Mouse (Mus musculus) hindbrain, embryonic 11.5 days (tissue): Measurements from ENCODE around the gene Hlf. TPM values are rescaled to one million over a fixed set of nuclear protein-coding genes. Genes with fewer than 3 reads are reported as not detected.

Experiments
- ATAC-seq: fragments of 200-750 bp; cut with Nextera tagmentation; 2 replicates; pipeline ENCODE4 v1.8.0; 2017; ENCODE audit warnings: mild to moderate bottlenecking, moderate TSS enrichment, moderate library complexity; ENCODE audit not compliant: low FRiP score
- DNase-seq: peaks from one replicate; pipeline ENCODE4 v3.0.0-alpha.2; 2015; ENCODE audit warnings: low spot score
- H3K27ac ChIP-seq: fragments of 300-500 bp; sonication (generic); 2 replicates; pipeline ENCODE4 v1.5.1; 2014; ENCODE audit warnings: mild to moderate bottlenecking, low read depth, low read length
- H3K27me3 ChIP-seq: fragments of 300-500 bp; sonication (generic); 2 replicates; pipeline ENCODE4 v1.6.1; 2014; ENCODE audit warnings: mild to moderate bottlenecking, low read length, moderate library complexity, mixed read lengths; ENCODE audit not compliant: control insufficient read depth, insufficient read depth
- H3K36me3 ChIP-seq: fragments of 300-500 bp; sonication (generic); 2 replicates; pipeline ENCODE4 v1.6.1; 2014; ENCODE audit warnings: mild to moderate bottlenecking, low read length, moderate library complexity, mixed read lengths; ENCODE audit not compliant: control insufficient read depth, insufficient read depth
- H3K4me1 ChIP-seq: fragments of 300-500 bp; sonication (generic); replicated peaks from 2 replicates; pipeline ENCODE4 v1.6.1; 2014; ENCODE audit warnings: low read length, mixed read lengths; ENCODE audit not compliant: control insufficient read depth, insufficient read depth
- H3K4me2 ChIP-seq: fragments of 300-500 bp; sonication (generic); replicated peaks from 2 replicates; pipeline ENCODE4 v1.6.1; 2014; ENCODE audit warnings: mild to moderate bottlenecking, low read depth, low read length
- H3K4me3 ChIP-seq: fragments of 300-500 bp; sonication (generic); 2 replicates; pipeline ENCODE4 v1.5.1; 2014; ENCODE audit warnings: low read depth, low read length
- H3K9ac ChIP-seq: fragments of 300-500 bp; sonication (generic); 2 replicates; pipeline ENCODE4 v1.6.1; 2014; ENCODE audit warnings: low read depth, low read length
- H3K9me3 ChIP-seq: fragments of 300-500 bp; sonication (generic); 2 replicates; pipeline ENCODE4 v1.6.1; 2016; ENCODE audit warnings: low read length; ENCODE audit not compliant: control insufficient read depth
- WGBS: fragments of 180-500 bp; shearing (Covaris S2); extraction: QIAGEN DNeasy Blood & Tissue Kit; methylation state at CpG from one replicate; pipeline ENCODE4 v1.1.7; 2014; 5-methylcytosine and 5-hydroxymethylcytosine counted together
- polyA plus RNA-seq: library from polyadenylated mRNA; unstranded; fragments of >200 nt; fragmentation: Nextera tagmentation; extraction: Ambion mirVana; gene quantifications from 2 replicates; pipeline ENCODE4 v1.2.1, GENCODE M21; 2014

Gene Hlf
- polyA plus RNA-seq, 1 experiment from 2014 or later = 1.4 TPM

- peak overlapping the region; percentile 87 for H3K4me2 ChIP-seq
- 12% methylated on average over 14 of the region's 14 CpGs for WGBS
- H3K9me3 ChIP-seq = no peaks in the 10 kb centered on the region
- peak overlapping the region; percentile 42; the same call in 1 of the 2 replicates for H3K4me3 ChIP-seq
- no peak overlapping the region for H3K27ac ChIP-seq
- peaks cover 5% of the 10 kb centered on the region for H3K4me1 ChIP-seq
- peaks cover 28% of the 10 kb centered on the region for H3K27me3 ChIP-seq
- H3K36me3 ChIP-seq = no peaks in the 10 kb centered on the region
- H3K9ac ChIP-seq = no peak overlapping the region
- DNase-seq (peak; percentile 23), ATAC-seq (no peak)
Measured at GRCm38 (mm10) chr11:90391271-90392185, 833 bp upstream of the Hlf start.

- Histone ChIP-seq H3K9me3 (no peaks in the 10 kb centered on the region), H3K27ac (no peak overlapping the region), H3K9ac (peak overlapping the region; percentile 15; the same call in 1 of the 2 replicates), H3K4me1 (peaks cover 5% of the 10 kb centered on the region), H3K27me3 (peaks cover 28% of the 10 kb centered on the region), H3K4me2 (peak overlapping the region; percentile 87), H3K36me3 (no peaks in the 10 kb centered on the region), H3K4me3 (peak overlapping the region; percentile 42)
- WGBS = under 1% methylated on average over 38 of the region's 41 CpGs
- DNase-seq (peak; percentile 52), ATAC-seq (peak; percentile 80)
Measured at GRCm38 (mm10) chr11:90389902-90390816, 536 bp downstream of the Hlf start.

- Histone ChIP-seq H3K9ac (peak overlapping the region; percentile 27; the same call in 1 of the 2 replicates), H3K36me3 (no peaks in the 10 kb centered on the region), H3K27ac (no peak overlapping the region), H3K9me3 (no peaks in the 10 kb centered on the region), H3K4me1 (peaks cover 5% of the 10 kb centered on the region), H3K27me3 (peaks cover 28% of the 10 kb centered on the region), H3K4me3 (peak overlapping the region; percentile 42), H3K4me2 (peak overlapping the region; percentile 87)
- DNase-seq (peak; percentile 59), ATAC-seq (no peak)
- WGBS = 1% methylated on average over 34 of the region's 36 CpGs
Measured at GRCm38 (mm10) chr11:90389174-90389901, 1.4 kb downstream of the Hlf start.

GRCm38 (mm10) chr11:90387501-90388440 lies 2.9 kb downstream of the Hlf start:
- Histone ChIP-seq H3K27ac (no peak overlapping the region), H3K36me3 (no peaks in the 10 kb centered on the region), H3K4me1 (peaks cover 5% of the 10 kb centered on the region), H3K4me3 (no peak overlapping the region), H3K9me3 (no peaks in the 10 kb centered on the region), H3K4me2 (no peak overlapping the region), H3K9ac (no peak overlapping the region), H3K27me3 (peaks cover 28% of the 10 kb centered on the region)
- ATAC-seq = no peak
- peak; percentile 13 for DNase-seq
- 42% methylated on average over 32 of the region's 32 CpGs for WGBS

GRCm38 (mm10) chr11:90382005-90382611 lies 8.6 kb downstream of the Hlf start:
- peak; percentile 54; the same call in 1 of the 2 replicates for ATAC-seq
- H3K4me2 ChIP-seq = no peak overlapping the region

GRCm38 (mm10) chr11:90381113-90381512 lies 9.6 kb downstream of the Hlf start:
- peak; percentile 65; the same call in 1 of the 2 replicates for ATAC-seq
- 45% methylated on average over 5 of the region's 5 CpGs for WGBS

More at GRCm38 (mm10) chr11:90382005-90382611, 8.6 kb downstream of the Hlf start:
- Histone ChIP-seq H3K9me3 (no peaks in the 10 kb centered on the region), H3K9ac (no peak overlapping the region), H3K4me1 (peaks cover 4% of the 10 kb centered on the region; the same call in 1 of the 2 replicates), H3K27me3 (no peaks in the 10 kb centered on the region), H3K27ac (peak overlapping the region; percentile 42; the same call in 1 of the 2 replicates), H3K4me3 (no peak overlapping the region), H3K36me3 (no peaks in the 10 kb centered on the region)
- WGBS = 22% methylated on average over 6 of the region's 6 CpGs
- no peak for DNase-seq

GRCm38 (mm10) chr11:90380131-90380685 lies 10.5 kb downstream of the Hlf start:
- H3K4me2 ChIP-seq = no peak overlapping the region
- no peaks in the 10 kb centered on the region for H3K36me3 ChIP-seq
- WGBS = 89% methylated on average over 10 of the region's 10 CpGs
- no peak for DNase-seq
- no peak overlapping the region for H3K27ac ChIP-seq
- no peak for ATAC-seq
- peaks cover 4% of the 10 kb centered on the region; the same call in 1 of the 2 replicates for H3K4me1 ChIP-seq
- no peaks in the 10 kb centered on the region for H3K9me3 ChIP-seq
- no peak overlapping the region for H3K9ac ChIP-seq
- H3K4me3 ChIP-seq = no peak overlapping the region
- H3K27me3 ChIP-seq = no peaks in the 10 kb centered on the region

More at GRCm38 (mm10) chr11:90381113-90381512, 9.6 kb downstream of the Hlf start:
- peaks cover 4% of the 10 kb centered on the region; the same call in 1 of the 2 replicates for H3K4me1 ChIP-seq
- H3K9me3 ChIP-seq = no peaks in the 10 kb centered on the region
- no peak overlapping the region for H3K4me3 ChIP-seq
- H3K27ac ChIP-seq = no peak overlapping the region
- no peaks in the 10 kb centered on the region for H3K36me3 ChIP-seq
- peak; percentile 15 for DNase-seq
- H3K9ac ChIP-seq = no peak overlapping the region
- no peak overlapping the region for H3K4me2 ChIP-seq
- H3K27me3 ChIP-seq = no peaks in the 10 kb centered on the region
